18 mouse cellular contexts compared by ENCODE assay signal in genomic region chr15:84873079-84873478, GRCm38 (mm10). TPM values are rescaled to one million over a fixed set of nuclear protein-coding genes. Genes with fewer than 3 reads are reported as not detected.
DNase-seq lines count a peak whose midpoint lies in the region.
"Had no signal": no experiment of that assay in that cellular context is flagged by ENCODE, and none has a peak within 500 bp of the region (broad histone marks: within the 10 kb centered on the region; RNA-seq: fewer than 3 reads in every experiment).

No protein-coding gene starts in this region.

- intact Hi-C loops in left cerebral cortex, postnatal 10 days (cut with DNase I): no loop called here

- DNase-seq in left cerebral cortex, adult 18-20 months (ENCODE audit: low spot score in 2 of 2): peak; percentile 10 to 12
- no peak for DNase-seq in left cerebral cortex, postnatal 10 days (ENCODE audit: extremely low spot score in 1 of 2, low spot score in 2 of 2)
- DNase-seq in right cerebral cortex, adult 2 months (ENCODE audit: low spot score in 2 of 2): peak; percentile 29 to 36
- no peak for DNase-seq in right cerebral cortex, postnatal 14 days
- DNase-seq in right cerebral cortex, postnatal 10 days (ENCODE audit: low spot score in 2 of 2): peak; percentile 37 to 57
- DNase-seq in adrenal gland, adult (ENCODE audit: inconsistent age in 2 of 2, low spot score in 1 of 2): no peak
- DNase-seq: adrenal gland, adult 2 months; adrenal gland, postnatal 36 days; B cell, adult 2 months; cerebellum, adult 8-10 months; cerebellum, postnatal 25 days; gastrocnemius, postnatal 25 days; heart, adult 11 months; heart, postnatal 4 days; kidney, adult 9 months; kidney, postnatal 10 days; liver, postnatal 0 days; lung, postnatal 4 days had no signal

RNA-seq across cellular contexts. Expression of gene Phf21b, which starts 17.2 kb away (rescaled TPM):
- total RNA-seq in left cerebral cortex, adult 18-20 months (2021): 10 to 100 TPM; 19.1 to 21.3 TPM
- total RNA-seq in left cerebral cortex, postnatal 10 days (2021): 1 to 10 TPM; 7.9 to 9.2 TPM

RNA-seq across cellular contexts. Expression of gene Gm29666, which starts 46.8 kb away (rescaled TPM):
- total RNA-seq in left cerebral cortex, adult 18-20 months (2021): 1 to 10 TPM; 1.1 TPM
- total RNA-seq in left cerebral cortex, postnatal 10 days (2021): 1 to 10 TPM in 1 of 2 experiments, under 1 TPM in 1; 0.91 to 1.5 TPM

RNA-seq across cellular contexts. Expression of gene Nup50, which starts 50.1 kb away (rescaled TPM):
- total RNA-seq in left cerebral cortex, adult 18-20 months (2021): 10 to 100 TPM; 30.6 to 33.4 TPM
- total RNA-seq in left cerebral cortex, postnatal 10 days (2021): 10 to 100 TPM; 29.1 to 30.8 TPM

Comparison
In these comparisons a context has a peak if more than half of its experiments do, and no peak if none do; other contexts are left out.
1. DNase-seq: peak in left cerebral cortex, adult 18-20 months (2 of 2), right cerebral cortex, adult 2 months (2 of 2) and right cerebral cortex, postnatal 10 days (2 of 2); none in left cerebral cortex, postnatal 10 days (0 of 2), right cerebral cortex, postnatal 14 days (single experiment) and adrenal gland, adult (0 of 2).